Mouse (Mus musculus): ENCODE measurements around the gene Pabpn1l. TPM values are rescaled to one million over a fixed set of nuclear protein-coding genes. Genes with fewer than 3 reads are reported as not detected.

Pabpn1l gene
- total RNA-seq, 1 experiment, result not detected

DNA sequence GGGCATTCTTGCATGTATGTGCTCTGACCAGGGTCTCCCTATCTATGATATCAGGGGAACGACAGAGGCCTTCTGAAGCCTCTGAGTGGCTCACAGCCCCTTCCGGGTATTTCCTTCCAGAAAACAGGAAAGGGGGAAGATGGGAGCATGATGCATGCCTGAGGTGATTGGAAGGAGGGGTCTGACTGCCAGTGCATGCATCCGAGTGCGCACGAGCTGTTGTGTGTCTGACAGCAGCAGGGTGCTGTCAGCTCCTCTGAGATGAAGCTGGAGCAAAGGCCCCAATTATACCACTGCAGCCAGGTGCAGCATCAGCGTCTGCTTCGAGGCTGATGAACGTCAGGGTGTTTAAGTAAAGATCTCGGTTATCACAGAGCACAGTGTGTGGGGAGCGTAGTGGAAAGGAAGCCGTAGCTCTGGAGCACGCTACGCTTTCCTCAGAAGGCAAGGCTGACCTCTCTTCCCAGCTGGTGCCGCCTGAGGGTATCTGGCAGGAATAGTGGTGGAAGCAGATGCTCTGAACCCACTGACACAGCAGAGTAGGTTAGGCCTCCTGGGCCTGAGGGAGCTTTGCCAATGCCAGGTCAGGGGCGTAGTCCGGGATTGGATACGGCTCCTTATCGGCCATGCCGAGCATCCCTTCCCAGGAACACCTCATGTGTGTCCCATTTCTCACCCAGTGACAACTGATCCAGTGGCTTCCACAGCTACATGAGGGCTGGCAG lies 28.6 kb downstream of the Pabpn1l start:
- no peak overlapping the region for H3K27ac ChIP-seq (ENCODE audit: insufficient read depth, low read depth, low read length, poor library complexity, severe bottlenecking)
- no peaks in the 10 kb centered on the region for H3K36me3 ChIP-seq (ENCODE audit: control insufficient read depth, insufficient read depth, low read length, poor library complexity, severe bottlenecking)
- no peak for DNase-seq (ENCODE audit: low read depth, low spot score)
- no peak overlapping the region for H3K4me3 ChIP-seq (ENCODE audit: insufficient read depth in 1 of 2, low read depth in 1 of 2, low read length in 2 of 2, poor library complexity in 1 of 2, severe bottlenecking in 1 of 2)
- H3K4me1 ChIP-seq (ENCODE audit: control insufficient read depth in 2 of 2, insufficient read depth in 2 of 2, low read length in 2 of 2, poor library complexity in 1 of 2), result no peaks in the 10 kb centered on the region
- in situ Hi-C loops (cut with MboI; ENCODE audit: low sequenced_read_pairs in 2 of 2, unreplicated experiment in 2 of 2), result no loop called here
- TF ChIP-seq MAFK (IDR thresholded peaks at IDR 0.05; ENCODE audit: insufficient read depth, low read depth, low read length), result no peak
- no peak for TF ChIP-seq ZNF384 (IDR thresholded peaks at IDR 0.05; ENCODE audit: low read depth, low read length)
- no peak for TF ChIP-seq HCFC1 (IDR thresholded peaks at IDR 0.05; ENCODE audit: borderline replicate concordance, insufficient read depth, low read length)
- H3K9ac ChIP-seq (ENCODE audit: insufficient read depth, low read depth, low read length, poor library complexity, severe bottlenecking), result no peak overlapping the region
- H3K9me3 ChIP-seq (ENCODE audit: control insufficient read depth, insufficient read depth, low read depth, low read length), result no peaks in the 10 kb centered on the region

GRCm38 (mm10) chr8:122593240-122593639 lies 29.3 kb downstream of the Pabpn1l start:
- Histone ChIP-seq H3K27ac (ENCODE audit: insufficient read depth, low read depth, low read length, poor library complexity, severe bottlenecking) (no peak overlapping the region), H3K36me3 (ENCODE audit: control insufficient read depth, insufficient read depth, low read length, poor library complexity, severe bottlenecking) (no peaks in the 10 kb centered on the region), H3K4me1 (ENCODE audit: control insufficient read depth in 2 of 2, insufficient read depth in 2 of 2, low read length in 2 of 2, poor library complexity in 1 of 2) (no peaks in the 10 kb centered on the region), H3K9ac (ENCODE audit: insufficient read depth, low read depth, low read length, poor library complexity, severe bottlenecking) (no peak overlapping the region), H3K4me3 (ENCODE audit: insufficient read depth in 1 of 2, low read depth in 1 of 2, low read length in 2 of 2, poor library complexity in 1 of 2, severe bottlenecking in 1 of 2) (no peak overlapping the region), H3K9me3 (ENCODE audit: control insufficient read depth, insufficient read depth, low read depth, low read length) (no peaks in the 10 kb centered on the region)
- DNase-seq (ENCODE audit: low read depth, low spot score), result no peak
- TF ChIP-seq HCFC1 (IDR thresholded peaks at IDR 0.05; ENCODE audit: borderline replicate concordance, insufficient read depth, low read length) (no peak), ZC3H11A (IDR thresholded peaks at IDR 0.05; ENCODE audit: borderline replicate concordance, low read depth, low read length) (no peak), CHD2 (IDR thresholded peaks at IDR 0.05; ENCODE audit: low read depth, low read length) (no peak), MAFK (IDR thresholded peaks at IDR 0.05; ENCODE audit: insufficient read depth, low read depth, low read length) (no peak), ZNF384 (IDR thresholded peaks at IDR 0.05; ENCODE audit: low read depth, low read length) (no peak)
- in situ Hi-C loops (cut with MboI; ENCODE audit: low sequenced_read_pairs in 2 of 2, unreplicated experiment in 2 of 2), result no loop called here

DNA sequence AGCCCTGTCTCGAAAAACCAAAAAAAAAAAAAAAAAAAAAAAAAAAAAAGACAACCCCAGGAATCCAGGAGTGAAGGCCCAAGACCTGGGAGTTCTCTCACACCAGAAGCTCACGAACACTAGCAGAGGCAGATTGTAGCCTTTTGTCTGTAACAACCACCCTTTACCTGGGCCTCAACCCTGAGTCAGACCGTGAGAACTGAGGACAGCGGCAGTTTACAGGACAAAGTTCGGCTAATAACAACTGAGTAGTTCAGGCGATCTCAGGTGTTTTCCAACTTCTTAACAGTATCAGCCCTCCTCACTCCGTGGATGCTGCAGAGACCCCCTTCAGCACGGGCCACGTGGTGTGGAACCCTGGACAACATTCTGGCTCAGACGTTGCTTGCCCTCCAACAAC lies 35.8 kb downstream of the Pabpn1l start:
- H3K36me3 ChIP-seq (ENCODE audit: control insufficient read depth, insufficient read depth, low read length, poor library complexity, severe bottlenecking), result no peaks in the 10 kb centered on the region
- H3K27ac ChIP-seq (ENCODE audit: insufficient read depth, low read depth, low read length, poor library complexity, severe bottlenecking), result no peak overlapping the region
- in situ Hi-C loops (cut with MboI; ENCODE audit: low sequenced_read_pairs in 2 of 2, unreplicated experiment in 2 of 2), result no loop called here
- H3K4me3 ChIP-seq (ENCODE audit: insufficient read depth in 1 of 2, low read depth in 1 of 2, low read length in 2 of 2, poor library complexity in 1 of 2, severe bottlenecking in 1 of 2), result no peak overlapping the region
- no peak overlapping the region for H3K9ac ChIP-seq (ENCODE audit: insufficient read depth, low read depth, low read length, poor library complexity, severe bottlenecking)
- DNase-seq (ENCODE audit: low read depth, low spot score), result no peak
- H3K4me1 ChIP-seq (ENCODE audit: control insufficient read depth in 2 of 2, insufficient read depth in 2 of 2, low read length in 2 of 2, poor library complexity in 1 of 2), result peaks cover 0 to 19% of the 10 kb centered on the region in 2 experiments; a peak in 2 of 4 replicates
- TF ChIP-seq MAFK (IDR thresholded peaks at IDR 0.05; ENCODE audit: insufficient read depth, low read depth, low read length), result no peak
- no peak for TF ChIP-seq CHD2 (IDR thresholded peaks at IDR 0.05; ENCODE audit: low read depth, low read length)
- TF ChIP-seq ZNF384 (IDR thresholded peaks at IDR 0.05; ENCODE audit: low read depth, low read length), result no peak
- TF ChIP-seq HCFC1 (IDR thresholded peaks at IDR 0.05; ENCODE audit: borderline replicate concordance, insufficient read depth, low read length), result no peak
- no peak for TF ChIP-seq ZC3H11A (IDR thresholded peaks at IDR 0.05; ENCODE audit: borderline replicate concordance, low read depth, low read length)
- H3K9me3 ChIP-seq (ENCODE audit: control insufficient read depth, insufficient read depth, low read depth, low read length), result no peaks in the 10 kb centered on the region

DNA sequence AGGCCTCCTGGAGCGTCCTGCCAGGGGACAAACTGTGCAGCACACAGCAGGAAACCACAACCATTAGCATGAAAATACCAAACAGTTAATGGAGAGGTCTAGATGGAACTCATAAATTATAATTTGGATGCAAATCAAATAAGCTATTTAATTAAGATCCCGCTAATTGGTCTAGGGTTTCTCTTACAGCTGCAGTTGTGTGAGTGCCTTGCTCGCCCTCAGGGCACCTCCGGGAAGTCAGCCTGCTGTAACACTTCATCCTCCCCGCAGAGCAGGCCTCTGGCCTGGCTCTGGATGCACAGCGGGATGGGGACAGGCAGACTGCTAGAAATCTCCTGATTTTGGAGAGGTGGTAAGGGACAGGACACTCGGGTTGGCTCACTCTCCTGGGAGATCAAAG lies 36.4 kb downstream of the Pabpn1l start:
- Histone ChIP-seq H3K9me3 (ENCODE audit: control insufficient read depth, insufficient read depth, low read depth, low read length) (no peaks in the 10 kb centered on the region), H3K36me3 (ENCODE audit: control insufficient read depth, insufficient read depth, low read length, poor library complexity, severe bottlenecking) (no peaks in the 10 kb centered on the region), H3K27ac (ENCODE audit: insufficient read depth, low read depth, low read length, poor library complexity, severe bottlenecking) (no peak overlapping the region), H3K4me1 (ENCODE audit: control insufficient read depth in 2 of 2, insufficient read depth in 2 of 2, low read length in 2 of 2, poor library complexity in 1 of 2) (peaks cover 0 to 21% of the 10 kb centered on the region in 2 experiments; a peak in 2 of 4 replicates), H3K4me3 (ENCODE audit: insufficient read depth in 1 of 2, low read depth in 1 of 2, low read length in 2 of 2, poor library complexity in 1 of 2, severe bottlenecking in 1 of 2) (no peak overlapping the region), H3K9ac (ENCODE audit: insufficient read depth, low read depth, low read length, poor library complexity, severe bottlenecking) (no peak overlapping the region)
- TF ChIP-seq MAFK (IDR thresholded peaks at IDR 0.05; ENCODE audit: insufficient read depth, low read depth, low read length) (no peak), ZNF384 (IDR thresholded peaks at IDR 0.05; ENCODE audit: low read depth, low read length) (no peak), ZC3H11A (IDR thresholded peaks at IDR 0.05; ENCODE audit: borderline replicate concordance, low read depth, low read length) (no peak), HCFC1 (IDR thresholded peaks at IDR 0.05; ENCODE audit: borderline replicate concordance, insufficient read depth, low read length) (no peak), CHD2 (IDR thresholded peaks at IDR 0.05; ENCODE audit: low read depth, low read length) (no peak)
- in situ Hi-C loops (cut with MboI; ENCODE audit: low sequenced_read_pairs in 2 of 2, unreplicated experiment in 2 of 2), result no loop called here
- no peak for DNase-seq (ENCODE audit: low read depth, low spot score)

Data from ES-E14 (cell line).